Mouse (Mus musculus): Measurements from ENCODE around the gene Lrwd1. TPM values are rescaled to one million over a fixed set of nuclear protein-coding genes. Genes with fewer than 3 reads are reported as not detected.
"Not testable (repeated sequence)": the region's sequence is repeated elsewhere in the genome, so short reads cannot be mapped to it uniquely, and the experiment has no call there.

The Lrwd1 gene
- total RNA-seq, 2 experiments from 2014 or later: 13.8 to 16.2 TPM

GRCm38 (mm10) chr5:136149134-136149576 is 13.3 kb upstream of the Lrwd1 start:
- not testable (repeated sequence) for DNase-seq (ENCODE audit: low spot score in 2 of 2)

DNA sequence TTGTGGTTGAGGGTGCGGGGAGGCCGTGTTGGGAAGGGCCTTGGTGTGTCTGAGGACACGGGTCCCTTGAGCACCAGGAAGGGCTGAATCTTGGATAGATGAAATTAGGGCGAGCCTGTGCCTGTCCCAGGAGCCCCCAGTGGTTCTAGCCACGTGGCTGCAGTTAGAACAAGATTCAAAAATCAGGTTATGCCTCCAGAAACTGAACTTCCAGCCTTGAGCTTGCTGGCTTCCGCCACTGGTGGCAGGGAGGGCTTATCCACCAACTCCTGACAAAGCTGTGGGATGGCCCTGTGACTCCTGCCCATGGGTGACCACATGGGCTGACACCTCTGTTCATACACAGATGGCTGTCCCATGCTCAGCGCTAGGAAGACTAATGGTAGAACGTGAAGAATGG is 11.8 kb upstream of the Lrwd1 start:
- no peak for DNase-seq (ENCODE audit: low spot score in 2 of 2)

DNA sequence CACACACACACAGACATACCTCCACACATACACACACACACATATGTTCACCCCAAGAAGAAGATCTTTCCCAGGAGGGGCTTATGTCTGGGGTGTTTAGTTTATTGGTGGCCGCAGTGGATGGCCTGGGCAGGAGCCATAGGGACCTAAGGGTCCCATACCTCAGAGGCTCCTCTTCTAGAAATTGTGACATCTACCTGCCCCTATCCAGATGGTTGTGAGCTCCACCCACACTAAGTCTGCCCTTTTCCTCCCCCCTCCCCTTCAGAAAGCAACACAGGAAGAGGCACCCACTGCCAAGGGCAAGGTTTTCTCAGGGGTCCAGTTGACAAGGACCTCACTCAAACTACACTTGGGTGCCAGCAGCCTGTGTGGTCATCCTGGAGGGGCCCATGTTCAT is 11.1 kb upstream of the Lrwd1 start:
- DNase-seq (ENCODE audit: low spot score in 2 of 2): no peak

GRCm38 (mm10) chr5:136144606-136145430 is 8.9 kb upstream of the Lrwd1 start:
- no peak for DNase-seq (ENCODE audit: low spot score in 2 of 2)

- DNase-seq (ENCODE audit: low spot score in 2 of 2): no peak
Measured at GRCm38 (mm10) chr5:136143161-136143755, 7.4 kb upstream of the Lrwd1 start.

- DNase-seq (ENCODE audit: low spot score in 2 of 2): no peak
Measured at GRCm38 (mm10) chr5:136142746-136143145, 6.9 kb upstream of the Lrwd1 start.

GRCm38 (mm10) chr5:136140057-136140482 is 4.2 kb upstream of the Lrwd1 start:
- no peak for DNase-seq (ENCODE audit: low spot score in 2 of 2)

DNA sequence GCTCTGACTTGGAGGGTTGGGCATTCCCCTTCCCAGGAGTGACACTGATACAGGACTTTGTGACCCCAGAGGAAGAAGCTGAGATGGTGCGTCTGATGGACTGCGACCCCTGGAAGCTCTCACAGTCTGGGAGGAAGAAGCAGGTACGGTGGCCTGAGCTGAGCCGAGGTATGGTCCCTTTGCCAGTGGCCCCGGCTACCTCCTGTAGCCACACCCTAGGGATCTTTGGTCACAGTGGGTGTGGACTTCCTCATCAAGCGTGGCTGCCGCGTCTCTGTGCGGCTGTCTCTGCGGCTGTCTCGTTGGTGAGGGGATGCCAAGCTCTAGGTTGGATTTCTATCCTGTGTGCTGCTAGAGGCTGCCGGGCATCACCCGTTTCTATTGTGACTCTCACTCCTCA is 3.5 kb upstream of the Lrwd1 start:
- no peak for DNase-seq (ENCODE audit: low spot score in 2 of 2)

GRCm38 (mm10) chr5:136137658-136138274 is 1.9 kb upstream of the Lrwd1 start:
- DNase-seq (ENCODE audit: low spot score in 2 of 2): peak; percentile 31 to 34

DNA sequence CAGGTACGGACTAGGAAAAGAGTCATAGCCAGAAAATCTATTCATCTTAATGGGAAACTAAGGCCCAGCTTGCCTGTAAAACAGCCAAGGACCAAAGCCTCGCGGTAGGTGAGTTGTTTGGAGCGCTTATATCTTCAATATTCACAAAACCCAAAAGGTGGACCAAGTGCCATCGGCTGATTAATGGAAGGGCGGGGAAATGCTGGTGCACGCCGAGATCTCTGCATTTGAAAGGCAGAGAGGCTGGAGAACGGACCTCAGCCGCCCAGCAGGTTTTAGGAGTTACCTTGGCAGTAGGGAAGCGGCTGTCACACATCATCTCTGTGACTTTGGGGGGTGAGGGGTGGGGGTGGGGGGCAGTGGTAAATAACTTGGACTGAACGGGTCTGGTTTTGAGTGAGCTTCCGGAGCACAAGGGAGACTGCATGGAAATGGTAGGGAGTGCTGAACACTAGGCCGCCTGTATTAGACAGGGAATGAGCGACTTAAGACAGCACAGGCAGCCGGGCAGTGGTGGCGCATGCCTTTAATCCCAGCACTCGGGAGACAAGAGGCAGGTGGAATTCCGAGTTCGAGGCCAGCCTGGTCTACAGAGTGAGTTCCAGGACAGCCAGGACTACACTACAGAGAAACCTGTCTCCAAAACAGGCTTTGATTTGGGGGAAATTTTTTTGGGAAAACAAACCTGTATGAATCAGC is 567 bp upstream of the Lrwd1 start:
- no peak for DNase-seq (ENCODE audit: low spot score in 2 of 2)

- no peak for DNase-seq (ENCODE audit: low spot score in 2 of 2)
Measured at GRCm38 (mm10) chr5:136122165-136122564, 13.7 kb downstream of the Lrwd1 start.

DNA sequence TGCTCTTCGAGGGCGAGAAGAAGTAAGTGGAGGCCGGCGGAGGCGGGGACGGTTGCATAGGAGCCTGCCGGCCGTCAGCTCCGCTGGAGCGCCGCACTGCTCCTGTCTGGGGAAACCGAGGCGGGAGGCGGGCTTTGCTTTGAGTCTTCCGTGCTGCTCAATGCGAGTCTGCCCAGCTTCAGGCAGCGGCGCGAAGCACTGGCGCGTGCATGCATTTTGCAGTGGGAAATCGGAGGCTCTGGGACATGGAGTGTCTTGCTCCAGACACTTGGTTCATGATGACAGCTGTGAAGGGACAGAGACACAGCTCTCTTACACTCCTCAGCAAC is 19.1 kb downstream of the Lrwd1 start:
- DNase-seq (ENCODE audit: low spot score in 2 of 2): no peak

GRCm38 (mm10) chr5:136115891-136116783 is 19.7 kb downstream of the Lrwd1 start, which contains the start of gene Polr2j:
TSS of gene Polr2j (plus strand) at chr5:136116631.
- peak; percentile 99 for DNase-seq (ENCODE audit: low spot score in 2 of 2)

DNA sequence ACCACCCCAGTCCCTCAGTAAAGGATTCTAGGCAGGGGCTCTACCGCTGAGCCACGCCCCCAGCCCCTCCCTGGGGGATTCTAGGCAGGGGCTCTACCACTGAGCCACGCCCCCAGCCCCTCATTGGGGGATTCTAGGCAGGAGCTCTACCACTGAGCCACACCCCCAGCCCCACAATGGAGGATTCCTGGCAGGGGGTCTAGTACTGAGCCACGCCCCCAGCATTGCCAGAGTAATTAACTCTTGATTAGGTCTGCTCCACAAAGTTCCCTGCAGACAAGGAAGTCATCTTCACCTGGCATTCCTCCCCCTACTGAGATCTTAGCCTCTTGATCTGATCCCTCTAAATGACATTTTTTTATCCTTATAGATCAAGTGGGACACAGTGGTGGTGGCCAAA is 22.3 kb downstream of the Lrwd1 start:
- DNase-seq (ENCODE audit: low spot score in 2 of 2): not testable (repeated sequence)

DNA sequence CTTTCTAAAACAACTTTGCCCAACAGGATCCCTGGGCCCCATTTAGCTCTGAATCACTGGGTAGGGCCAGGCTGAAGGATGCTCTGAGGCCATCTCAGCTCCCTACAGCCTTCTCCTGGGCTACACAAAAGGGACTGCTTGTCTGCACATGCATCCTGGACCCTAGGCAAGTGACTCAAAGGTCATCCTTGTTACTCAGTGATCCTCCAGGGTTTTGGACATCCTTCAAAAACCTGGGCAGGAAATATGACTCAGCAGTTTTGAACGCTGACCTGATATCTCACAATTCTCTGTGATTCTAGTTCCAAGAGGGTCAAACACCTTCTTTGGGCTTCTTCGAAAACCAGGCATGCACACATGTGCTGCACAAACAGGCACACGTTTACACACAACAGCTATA is 26.8 kb downstream of the Lrwd1 start:
- DNase-seq (ENCODE audit: low spot score in 2 of 2): no peak

- DNase-seq (ENCODE audit: low spot score in 2 of 2): no peak
Measured at GRCm38 (mm10) chr5:136108486-136108885, 27.4 kb downstream of the Lrwd1 start.

GRCm38 (mm10) chr5:136104511-136104910 is 31.4 kb downstream of the Lrwd1 start:
- no peak for DNase-seq (ENCODE audit: low spot score in 2 of 2)

DNA sequence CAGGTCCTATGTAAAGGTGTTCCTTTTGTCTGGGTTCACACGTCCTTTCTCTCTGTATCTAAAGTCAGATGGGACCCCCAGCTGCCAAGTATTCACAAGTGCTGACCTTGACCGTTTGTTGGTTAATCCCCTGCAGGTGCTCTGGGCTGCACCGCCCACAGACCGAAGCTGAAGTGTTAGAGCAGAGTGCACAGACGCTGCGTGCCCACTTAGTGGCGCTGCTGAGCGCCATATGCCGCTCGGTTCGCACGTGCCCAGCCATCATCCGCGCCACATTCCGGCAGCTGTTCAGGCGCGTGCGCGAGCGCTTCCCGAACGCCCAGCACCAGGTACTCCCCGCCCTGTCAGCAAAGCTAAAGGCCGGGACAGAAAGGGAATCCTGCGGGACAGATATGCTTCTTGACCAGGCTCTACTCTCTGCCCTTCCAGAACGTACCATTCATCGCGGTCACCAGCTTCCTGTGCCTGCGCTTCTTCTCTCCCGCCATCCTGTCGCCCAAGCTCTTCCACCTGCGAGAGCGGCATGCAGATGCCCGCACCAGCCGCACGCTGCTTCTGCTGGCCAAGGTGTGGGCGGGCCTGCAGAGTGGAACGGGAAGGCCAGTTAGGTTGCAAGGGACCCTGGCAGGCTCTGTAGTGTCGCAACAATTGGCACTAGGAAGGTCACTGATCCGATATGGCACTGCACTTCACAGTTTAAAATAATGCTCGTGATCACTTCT is 33.6 kb downstream of the Lrwd1 start:
- DNase-seq (ENCODE audit: low spot score in 2 of 2): peak; percentile 71 to 80

- no peak for DNase-seq (ENCODE audit: low spot score in 2 of 2)
Measured at GRCm38 (mm10) chr5:136098536-136098935, 37.3 kb downstream of the Lrwd1 start.

DNA sequence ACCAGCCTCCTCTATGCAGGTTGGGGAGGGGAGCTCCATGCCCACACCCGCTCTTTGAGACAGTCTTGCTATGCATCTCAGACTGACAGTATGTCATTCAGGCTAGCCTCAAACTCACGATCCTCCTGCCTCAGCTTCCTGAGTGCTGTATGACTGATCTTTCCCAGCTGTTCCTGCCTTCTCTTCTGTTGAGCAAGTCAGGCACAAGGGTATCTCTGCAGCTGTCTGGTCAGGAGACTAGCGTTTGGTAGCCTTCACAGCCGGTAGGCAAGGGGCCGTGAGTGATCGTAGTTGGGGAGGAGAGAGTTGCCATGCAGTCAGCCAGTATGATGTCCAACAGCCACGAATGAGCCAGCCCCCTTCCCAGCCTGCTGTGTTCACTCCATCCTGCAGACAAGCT is 40.8 kb downstream of the Lrwd1 start:
- DNase-seq (ENCODE audit: low spot score in 2 of 2): no peak

All from left cerebral cortex, adult 18-20 months (tissue).